Mouse (Mus musculus) right cerebral cortex, adult 2 months (tissue): ENCODE measurements around the gene Gm8857.
"Not testable (repeated sequence)": the region's sequence is repeated elsewhere in the genome, so short reads cannot be mapped to it uniquely, and the experiment has no call there.

ENCODE experiments used
- DNase-seq, 2 experiments: peaks; one replicate each; pipeline ENCODE4 v3.0.0; 2021 to 2022; ENCODE audit warnings: low spot score in 2 of 2

The Gm8857 gene

GRCm38 (mm10) chr5:10947505-10947904 lies at the start of gene Gm8857, which contains the start of gene Gm8871:
Gene Gm8857, plus strand, starts transcription at chr5:10947807.
Gene Gm8871, plus strand, starts transcription at chr5:10947805.
- DNase-seq = not testable (repeated sequence)

DNA sequence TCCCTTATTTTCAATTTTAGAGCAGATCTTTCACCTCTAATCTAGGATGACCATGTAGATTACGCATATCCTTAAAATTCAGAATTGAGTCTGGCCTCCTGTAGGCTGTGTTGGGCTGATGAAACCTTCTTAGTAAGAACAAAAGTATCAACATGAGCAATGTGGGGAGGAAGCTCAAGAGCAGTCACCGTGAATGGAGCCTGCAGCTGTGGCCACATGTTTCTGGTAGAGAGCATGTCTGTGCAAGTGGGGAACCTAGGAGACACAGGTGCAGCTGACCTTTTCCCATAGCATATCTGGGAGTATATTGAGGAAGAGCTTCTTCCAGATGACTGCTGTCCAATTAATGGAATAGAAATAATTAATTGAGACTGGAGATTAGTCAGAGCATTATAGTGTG lies 5.9 kb downstream of the Gm8857 start:
- DNase-seq = not testable (repeated sequence)

DNA sequence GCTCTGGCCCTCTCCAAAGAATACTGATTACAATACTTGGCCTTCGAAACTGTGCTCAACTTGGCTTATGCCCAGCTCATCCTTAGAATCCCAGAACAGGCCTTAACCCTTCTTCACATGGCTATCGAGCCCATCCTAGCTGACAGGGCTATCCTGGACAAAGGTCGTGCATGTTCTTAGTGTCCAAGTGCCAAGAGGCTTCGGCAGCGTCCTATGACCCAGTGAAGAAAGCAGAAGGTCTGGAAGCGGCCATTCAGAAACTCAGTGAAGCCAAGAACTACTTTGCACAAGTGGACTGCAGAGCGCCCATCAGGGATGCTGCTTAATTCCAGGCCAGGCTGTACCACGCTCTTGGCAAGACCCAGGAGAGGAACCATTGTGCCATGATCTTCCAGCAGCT lies 10.4 kb downstream of the Gm8857 start:
- DNase-seq = not testable (repeated sequence)
